Mouse (Mus musculus) hindbrain, embryonic 15.5 days (tissue): ENCODE measurements around the gene Gm5788. TPM values are rescaled to one million over a fixed set of nuclear protein-coding genes. Genes with fewer than 3 reads are reported as not detected.

ENCODE experiments used
- ATAC-seq: fragments of 200-750 bp; cut with Nextera tagmentation; 2 replicates; pipeline ENCODE4 v1.8.0; 2017; ENCODE audit warnings: low read depth, moderate number of reproducible peaks, moderate TSS enrichment; ENCODE audit not compliant: low FRiP score
- H3K27ac ChIP-seq: fragments of 300-500 bp; sonication (generic); replicated peaks from 2 replicates; pipeline ENCODE4 v1.5.1; 2015; ENCODE audit warnings: mild to moderate bottlenecking, inconsistent platforms
- H3K27me3 ChIP-seq: fragments of 300-500 bp; sonication (generic); 2 replicates; pipeline ENCODE4 v1.6.1; 2015; ENCODE audit warnings: control low read depth, inconsistent platforms
- H3K36me3 ChIP-seq: fragments of 300-500 bp; sonication (generic); 2 replicates; pipeline ENCODE4 v1.6.1; 2015; ENCODE audit warnings: control low read depth, inconsistent platforms
- H3K4me1 ChIP-seq: fragments of 300-500 bp; sonication (generic); replicated peaks from 2 replicates; pipeline ENCODE4 v1.6.1; 2015; ENCODE audit warnings: control low read depth, inconsistent platforms
- H3K4me2 ChIP-seq: fragments of 300-500 bp; sonication (generic); 2 replicates; pipeline ENCODE4 v1.6.1; 2015; ENCODE audit warnings: moderate library complexity, mild to moderate bottlenecking, inconsistent platforms
- H3K4me3 ChIP-seq: fragments of 300-500 bp; sonication (generic); 2 replicates; pipeline ENCODE4 v1.5.1; 2015; ENCODE audit warnings: mild to moderate bottlenecking, inconsistent platforms
- H3K9ac ChIP-seq: fragments of 300-500 bp; sonication (generic); 2 replicates; pipeline ENCODE4 v1.6.1; 2015; ENCODE audit warnings: inconsistent platforms
- H3K9me3 ChIP-seq: fragments of 300-500 bp; sonication (generic); 2 replicates; pipeline ENCODE4 v1.6.1; 2016; ENCODE audit warnings: control low read depth, inconsistent platforms
- WGBS: fragments of 180-500 bp; shearing (Covaris S2); methylation state at CpG from one replicate; pipeline ENCODE4 v1.1.7; 2015; 5-methylcytosine and 5-hydroxymethylcytosine counted together
- polyA plus RNA-seq: library from polyadenylated mRNA; unstranded; fragments of >200 nt; fragmentation: Nextera tagmentation; extraction: Ambion mirVana; gene quantifications from 2 replicates; pipeline ENCODE4 v1.2.1, GENCODE M21; 2015

The Gm5788 gene
- polyA plus RNA-seq, 1 experiment from 2014 or later, result not detected

- Histone ChIP-seq H3K27me3 (no peaks in the 10 kb centered on the region), H3K4me2 (no peak overlapping the region), H3K36me3 (no peaks in the 10 kb centered on the region), H3K4me3 (no peak overlapping the region), H3K27ac (no peak overlapping the region), H3K4me1 (no peaks in the 10 kb centered on the region), H3K9me3 (no peaks in the 10 kb centered on the region), H3K9ac (no peak overlapping the region)
- no peak for ATAC-seq
- WGBS, result 90% methylated on average over 3 of the region's 3 CpGs
Observed at GRCm38 (mm10) chr12:87543927-87544326, 49.4 kb downstream of the Gm5788 start.

Other genes starting within 250 kb of the Gm5788 start
- gene Vipas39, start 228.5 kb upstream of the Gm5788 start, polyA plus RNA-seq, result 52.2 and 55.2 TPM in 2 replicates
- 208 and 221 TPM in 2 replicates for gene Ahsa1, start 228.2 kb upstream of the Gm5788 start, polyA plus RNA-seq
- gene Ism2, start 195.0 kb upstream of the Gm5788 start, polyA plus RNA-seq, result 1.7 and 1.9 TPM in 2 replicates
- 57.6 and 63.6 TPM in 2 replicates for gene Sptlc2, start 106.4 kb upstream of the Gm5788 start, polyA plus RNA-seq
- 242 and 258 TPM in 2 replicates for gene Slirp, start 50.8 kb upstream of the Gm5788 start, polyA plus RNA-seq
- 36.6 and 37.5 TPM in 2 replicates for gene Alkbh1, start 50.7 kb upstream of the Gm5788 start, polyA plus RNA-seq
- 93.4 and 103 TPM in 2 replicates for gene Snw1, start 22.4 kb upstream of the Gm5788 start, polyA plus RNA-seq
- gene Gm8300, start 19.6 kb downstream of the Gm5788 start, polyA plus RNA-seq, result not detected in 2 replicates
- not detected in 2 replicates for gene Oog1, start 108.0 kb downstream of the Gm5788 start, polyA plus RNA-seq
- gene Gm4027, start 124.1 kb downstream of the Gm5788 start, polyA plus RNA-seq, result not detected in 2 replicates
- not detected in 2 replicates for gene Gm16381, start 149.9 kb downstream of the Gm5788 start, polyA plus RNA-seq